In the genomic region with DNA sequence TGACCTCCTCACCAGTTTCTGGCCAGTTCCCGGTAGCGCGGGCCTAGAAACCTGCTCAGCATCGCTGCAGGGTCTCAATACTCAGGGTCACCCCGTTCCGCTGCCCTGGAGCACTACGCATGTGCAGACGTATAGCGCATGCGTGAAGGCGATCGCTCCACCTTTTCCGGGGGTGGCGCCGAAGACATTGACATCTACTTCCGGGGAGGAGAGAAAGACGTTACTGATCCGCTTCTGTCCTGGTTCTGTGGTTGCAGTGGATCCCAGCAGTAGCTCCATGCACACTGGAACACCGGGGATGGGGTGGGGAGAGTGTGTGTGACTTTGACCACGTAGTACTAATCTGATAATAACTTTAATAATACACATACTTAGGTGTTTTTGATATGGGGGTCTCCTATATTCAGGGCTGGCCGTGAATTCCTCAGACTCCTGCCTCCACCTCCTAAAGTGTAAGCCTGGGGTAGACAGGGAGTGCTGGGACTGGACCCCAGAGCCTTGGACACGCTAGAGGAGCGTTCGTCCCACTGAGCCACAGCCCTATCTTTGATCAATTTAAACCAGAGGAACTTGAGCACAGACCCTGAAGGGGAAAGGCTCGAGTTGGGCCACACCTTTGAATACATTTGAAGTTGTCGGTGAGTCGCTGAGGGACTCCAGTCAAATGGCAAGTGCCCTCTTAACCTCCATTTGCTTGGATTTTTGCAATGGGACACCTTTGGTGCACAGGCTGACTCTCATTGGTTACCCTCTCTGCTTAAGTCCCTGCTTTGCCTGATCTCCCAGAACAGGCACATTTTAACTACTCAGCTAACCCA, we compare ENCODE assay signal across 8 mouse cellular contexts. TPM values are rescaled to one million over a fixed set of nuclear protein-coding genes. Genes with fewer than 3 reads are reported as not detected.
A peak's percentile ranks its signal among the peaks of the same experiment; 100 is the strongest.
DNase-seq lines count a peak whose midpoint lies in the region; ATAC-seq and TF ChIP-seq lines count a peak whose summit lies in the region.

A gene (minus strand): TSS at position 147 of the 818 bp plus-strand sequence.

- intact Hi-C loops in heart, adult 2 months (cut with DNase I) = loop anchor here (2.0 kb wide), 1 partner anchor 24 kb away; no protein-coding TSS in a partner anchor

- peak within 1 kb of the TSS; percentile 86 for H3K27ac ChIP-seq in embryonic facial prominence, embryonic 13.5 days
- H3K27ac ChIP-seq in heart, adult 2 months = peak within 1 kb of the TSS; percentile 85
- peak within 1 kb of the TSS; percentile 85 for H3K27ac ChIP-seq in limb, embryonic 13.5 days
- peak within 1 kb of the TSS; percentile 79 for H3K27ac ChIP-seq in midbrain, embryonic 16.5 days (ENCODE audit: low read length)

- no peaks in the 10 kb centered on the region for H3K27me3 ChIP-seq in embryonic facial prominence, embryonic 13.5 days
- no peaks in the 10 kb centered on the region for H3K27me3 ChIP-seq in heart, adult 2 months (ENCODE audit: control insufficient read depth, insufficient read depth, low read length)
- no peaks in the 10 kb centered on the region for H3K27me3 ChIP-seq in limb, embryonic 13.5 days
- H3K27me3 ChIP-seq in midbrain, embryonic 16.5 days (ENCODE audit: control insufficient read depth, insufficient read depth, low read depth, low read length) = no peaks in the 10 kb centered on the region

- peaks cover 33% of the 10 kb centered on the region for H3K4me1 ChIP-seq in embryonic facial prominence, embryonic 13.5 days
- H3K4me1 ChIP-seq in heart, adult 2 months (ENCODE audit: control insufficient read depth, insufficient read depth, low read length) = peaks cover 7% of the 10 kb centered on the region
- H3K4me1 ChIP-seq in limb, embryonic 13.5 days = peaks cover 32% of the 10 kb centered on the region
- H3K4me1 ChIP-seq in midbrain, embryonic 16.5 days (ENCODE audit: control insufficient read depth, insufficient read depth, low read length) = peaks cover 23% of the 10 kb centered on the region

- peak; percentile 98 for TF ChIP-seq POLR2A in heart, adult 2 months (IDR thresholded peaks at IDR 0.05; ENCODE audit: insufficient read depth, low read depth, low read length)

- peaks cover 66% of the 10 kb centered on the region for H3K36me3 ChIP-seq in embryonic facial prominence, embryonic 13.5 days
- H3K36me3 ChIP-seq in heart, adult 2 months (ENCODE audit: control insufficient read depth, insufficient read depth, low read length) = no peaks in the 10 kb centered on the region
- H3K36me3 ChIP-seq in limb, embryonic 13.5 days = peaks cover 60% of the 10 kb centered on the region
- peaks cover 36% of the 10 kb centered on the region for H3K36me3 ChIP-seq in midbrain, embryonic 16.5 days (ENCODE audit: control insufficient read depth, insufficient read depth, low read length)

- DNase-seq in 3134 (ENCODE audit: extremely low read depth, insufficient read length, low spot score) = peak; percentile 84
- peak; percentile 92 to 95 for DNase-seq in adrenal gland, postnatal 36 days
- peak; percentile 93 to 96 for DNase-seq in heart, adult 2 months
- peak; percentile 94 for DNase-seq in kidney, adult 8-10 months
- peak; percentile 78 to 91 for DNase-seq in spleen, postnatal 10 days (ENCODE audit: low spot score in 2 of 2)

- peaks cover 2% of the 10 kb centered on the region; the same call in 1 of the 2 replicates for H3K79me2 ChIP-seq in heart, adult 2 months (replicated peaks; ENCODE audit: control insufficient read depth, insufficient read depth, low read length)

- no peak for TF ChIP-seq CTCF in heart, adult 2 months (IDR thresholded peaks at IDR 0.05)

- no peaks in the 10 kb centered on the region for H3K9me3 ChIP-seq in embryonic facial prominence, embryonic 13.5 days
- no peaks in the 10 kb centered on the region for H3K9me3 ChIP-seq in limb, embryonic 13.5 days
- no peaks in the 10 kb centered on the region for H3K9me3 ChIP-seq in midbrain, embryonic 16.5 days (replicated peaks; ENCODE audit: control insufficient read depth, low read length, poor library complexity, severe bottlenecking)

- H3K4me3 ChIP-seq in embryonic facial prominence, embryonic 13.5 days = peak within 1 kb of the TSS; percentile 95
- H3K4me3 ChIP-seq in heart, adult 2 months = peak within 1 kb of the TSS; percentile 88
- H3K4me3 ChIP-seq in limb, embryonic 13.5 days = peak within 1 kb of the TSS; percentile 89
- H3K4me3 ChIP-seq in midbrain, embryonic 16.5 days (ENCODE audit: low read depth, low read length) = peak within 1 kb of the TSS; percentile 90

- TF ChIP-seq EP300 in heart, adult 2 months (IDR thresholded peaks at IDR 0.05; ENCODE audit: insufficient read depth, low read depth, low read length) = peak; percentile 67

- peak within 1 kb of the TSS; percentile 94 for H3K4me2 ChIP-seq in embryonic facial prominence, embryonic 13.5 days
- peak within 1 kb of the TSS; percentile 91 for H3K4me2 ChIP-seq in limb, embryonic 13.5 days (replicated peaks)
- peak within 1 kb of the TSS; percentile 98 for H3K4me2 ChIP-seq in midbrain, embryonic 16.5 days (ENCODE audit: low read length)

- peak; percentile 61 for ATAC-seq in embryonic facial prominence, embryonic 13.5 days (ENCODE audit: insufficient number of reproducible peaks, insufficient read depth, low FRiP score, low TSS enrichment, low read depth)
- peak; percentile 84 for ATAC-seq in limb, embryonic 13.5 days (ENCODE audit: low FRiP score, low read depth)
- ATAC-seq in midbrain, embryonic 16.5 days = peak; percentile 83

- 1% methylated on average over 27 of the region's 27 CpGs for WGBS in embryonic facial prominence, embryonic 13.5 days
- WGBS in heart, adult 2 months = under 1% methylated on average over 27 of the region's 27 CpGs
- 1% methylated on average over 27 of the region's 27 CpGs for WGBS in limb, embryonic 13.5 days
- WGBS in midbrain, embryonic 16.5 days = 2% methylated on average over 27 of the region's 27 CpGs

- peak within 1 kb of the TSS; percentile 94 for H3K9ac ChIP-seq in embryonic facial prominence, embryonic 13.5 days
- peak within 1 kb of the TSS; percentile 78 for H3K9ac ChIP-seq in heart, adult 2 months (ENCODE audit: low read depth, low read length)
- peak within 1 kb of the TSS; percentile 88 for H3K9ac ChIP-seq in limb, embryonic 13.5 days
- H3K9ac ChIP-seq in midbrain, embryonic 16.5 days (ENCODE audit: low read depth, low read length) = peak within 1 kb of the TSS; percentile 87

RNA-seq across cellular contexts. Expression of the gene that starts here (rescaled TPM):
- total RNA-seq in adrenal gland, postnatal 36 days (2021) = 100 to 1,000 TPM; 876 to 886 TPM
- polyA plus RNA-seq in embryonic facial prominence, embryonic 13.5 days (2015; fragmentation: Nextera tagmentation; extraction: Ambion mirVana) = 447 and 479 TPM in 2 replicates
- total RNA-seq in heart, adult 2 months (2021) = 1,000 to 10,000 TPM; 1,743 to 1,981 TPM
- 5,192 and 5,251 TPM in 2 replicates for polyA plus RNA-seq in heart, adult 2 months (2012; rRNA removed)
- 443 and 459 TPM in 2 replicates for polyA plus RNA-seq in limb, embryonic 13.5 days (2015; fragmentation: Nextera tagmentation; extraction: Ambion mirVana)
- 455 and 532 TPM in 2 replicates for polyA plus RNA-seq in midbrain, embryonic 16.5 days (2015; fragmentation: Nextera tagmentation; extraction: Ambion mirVana)

Comparison
In these comparisons a context has a peak if more than half of its experiments do, and no peak if none do; other contexts are left out.
1. Peak in every context shown above with its lines: DNase-seq, ATAC-seq, H3K4me3 ChIP-seq and H3K27ac ChIP-seq.